Mouse (Mus musculus): Measurements from ENCODE around the gene Cntrob.
"Not testable (repeated sequence)": the region's sequence is repeated elsewhere in the genome, so short reads cannot be mapped to it uniquely, and the experiment has no call there.

Cntrob gene

GRCm38 (mm10) chr11:69340161-69341131 is 16.9 kb upstream of the Cntrob start, which contains the start of gene Rnf227:
Gene Rnf227 (plus strand): TSS chr11:69340461.
- peak; percentile 74 to 87 for DNase-seq

GRCm38 (mm10) chr11:69334796-69335195 is 11.2 kb upstream of the Cntrob start:
- DNase-seq: no peak

- DNase-seq: no peak
These were observed 10.3 kb upstream of the Cntrob start for GRCm38 (mm10) chr11:69333922-69334321.

- DNase-seq: no peak
These were observed 9.2 kb upstream of the Cntrob start for GRCm38 (mm10) chr11:69332713-69333253.

GRCm38 (mm10) chr11:69331929-69332405 is 8.4 kb upstream of the Cntrob start:
- DNase-seq: peak; percentile 82 to 84

DNA sequence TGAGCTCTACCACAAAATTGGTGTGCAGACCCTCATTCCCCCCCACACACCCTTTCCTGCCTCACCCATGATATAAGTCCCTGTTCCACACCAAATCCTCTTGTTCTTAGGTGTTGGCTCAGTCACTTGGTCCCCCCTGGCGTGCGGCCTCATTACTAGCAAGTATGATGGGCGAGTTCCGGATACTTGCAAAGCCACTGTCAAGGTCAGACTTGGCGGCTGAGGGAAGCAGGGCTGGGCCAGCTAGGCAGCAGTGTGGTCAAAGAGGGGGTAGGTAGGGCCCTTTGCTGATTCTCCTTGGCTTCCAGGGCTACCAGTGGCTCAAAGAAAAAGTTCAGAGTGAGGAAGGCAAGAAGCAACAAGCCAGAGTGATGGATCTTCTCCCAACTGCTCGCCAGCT is 7.6 kb upstream of the Cntrob start:
- no peak for DNase-seq

DNA sequence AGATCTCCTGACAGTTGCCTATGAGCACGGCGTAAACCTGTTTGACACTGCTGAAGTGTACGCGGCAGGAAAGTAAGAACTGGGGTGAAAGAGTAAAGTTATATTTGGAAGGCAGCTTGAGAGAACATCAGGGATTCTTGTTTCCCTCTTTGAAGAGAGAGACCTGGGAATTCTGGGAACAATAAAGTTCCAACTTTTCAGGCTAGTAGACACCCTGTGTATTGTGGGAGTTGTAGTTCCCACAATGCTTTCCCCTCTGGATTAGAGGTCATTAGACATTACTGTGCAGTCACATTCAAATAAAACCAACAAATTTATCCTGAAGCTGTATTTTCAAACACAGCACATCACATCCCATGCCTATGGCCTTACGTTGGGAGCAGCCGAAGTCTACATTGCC is 4.9 kb upstream of the Cntrob start:
- no peak for DNase-seq

DNA sequence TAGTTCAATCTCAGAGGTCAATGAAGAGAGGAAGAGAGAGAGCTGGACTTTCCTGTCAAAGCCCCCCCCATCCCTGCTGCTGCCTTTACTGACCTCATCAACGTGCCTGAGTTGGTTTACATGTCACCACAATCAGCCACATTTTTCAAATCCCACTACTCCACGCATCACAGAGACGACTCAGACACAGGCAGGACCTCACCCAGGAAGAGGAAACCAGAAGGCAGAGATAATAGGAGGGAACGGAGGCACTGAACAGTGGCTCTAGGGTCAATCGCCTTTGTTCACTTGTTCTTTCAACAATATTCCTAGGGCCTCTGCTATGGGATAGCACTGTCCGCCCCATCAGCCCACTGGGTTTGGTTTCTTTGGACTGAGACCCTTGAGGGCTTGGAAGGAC is 4.1 kb upstream of the Cntrob start:
- DNase-seq: no peak

DNA sequence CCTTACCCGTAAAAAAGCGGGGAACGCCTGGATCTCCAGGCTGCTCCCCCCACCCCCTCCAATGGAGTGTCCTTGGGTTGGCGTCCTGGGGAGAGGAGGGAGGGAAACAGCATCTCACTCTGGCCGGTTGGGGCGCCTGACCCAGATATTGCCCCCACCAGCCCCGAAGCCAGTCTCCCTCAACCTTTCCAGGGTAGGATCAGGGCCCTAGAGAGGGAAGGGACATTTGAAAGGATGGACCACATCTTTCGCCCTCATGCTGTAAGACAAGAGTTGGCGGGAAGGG is 3.5 kb upstream of the Cntrob start:
- DNase-seq: no peak

DNA sequence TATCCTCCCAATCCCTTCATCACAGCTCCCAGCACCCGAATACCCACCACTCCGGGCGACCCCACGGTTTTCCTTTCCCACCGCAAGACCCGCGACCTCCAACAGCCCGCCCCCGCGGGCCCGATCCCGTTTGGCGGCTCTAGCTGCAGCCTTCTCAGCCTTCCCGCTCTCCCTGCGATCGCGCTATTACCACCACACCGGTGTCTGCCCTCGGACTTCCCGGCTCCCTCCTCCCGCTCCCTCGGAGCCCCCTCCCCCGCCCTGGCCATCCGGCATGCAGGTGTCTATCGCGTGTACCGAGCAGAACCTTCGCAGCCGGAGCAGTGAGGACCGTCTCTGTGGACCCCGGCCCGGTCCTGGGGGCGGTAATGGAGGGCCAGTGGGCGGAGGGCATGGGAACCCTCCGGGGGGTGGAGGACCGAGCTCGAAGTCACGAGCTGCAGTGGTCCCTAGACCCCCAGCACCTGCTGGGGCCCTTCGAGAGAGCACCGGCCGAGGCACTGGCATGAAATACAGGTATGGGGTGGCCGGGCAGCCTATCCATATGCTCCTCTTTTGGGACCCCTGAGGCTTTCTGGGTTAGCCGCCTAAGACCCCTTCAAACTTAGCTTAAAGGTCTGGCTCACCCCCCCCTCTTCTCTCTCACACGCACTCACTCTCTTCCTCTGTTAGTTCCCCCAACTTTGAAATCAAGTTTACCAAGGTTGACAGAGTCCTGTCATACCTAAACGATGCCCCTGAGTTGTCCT is 3.0 kb upstream of the Cntrob start:
- DNase-seq: no peak

GRCm38 (mm10) chr11:69325628-69326407 is 2.2 kb upstream of the Cntrob start, which contains the start of gene Kcnab3:
Gene Kcnab3 (plus strand): TSS chr11:69326258.
- peak; percentile 89 to 91 for DNase-seq

DNA sequence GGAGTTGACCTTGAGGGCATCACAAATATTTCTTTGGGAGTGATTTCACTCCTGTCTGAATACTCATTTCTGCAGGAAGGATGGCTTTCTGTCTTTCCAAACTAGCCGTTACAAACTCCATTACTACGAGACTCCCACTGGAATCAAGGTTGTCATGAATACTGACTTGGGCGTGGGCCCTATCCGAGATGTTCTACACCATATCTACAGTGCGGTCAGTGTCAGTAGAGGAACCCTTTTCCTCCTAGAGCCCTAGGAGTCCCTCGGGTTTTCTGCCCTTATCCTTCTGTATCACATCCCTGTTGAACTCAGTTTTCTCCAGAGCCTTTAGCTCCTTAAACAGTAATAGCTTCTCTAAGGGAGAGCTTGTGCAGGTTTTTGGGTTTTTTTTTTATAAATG is 1.2 kb upstream of the Cntrob start:
- DNase-seq: no peak

GRCm38 (mm10) chr11:69322693-69323471 is 693 bp downstream of the Cntrob start:
- peak in 1 of 2 experiments; percentile 18 for DNase-seq

DNA sequence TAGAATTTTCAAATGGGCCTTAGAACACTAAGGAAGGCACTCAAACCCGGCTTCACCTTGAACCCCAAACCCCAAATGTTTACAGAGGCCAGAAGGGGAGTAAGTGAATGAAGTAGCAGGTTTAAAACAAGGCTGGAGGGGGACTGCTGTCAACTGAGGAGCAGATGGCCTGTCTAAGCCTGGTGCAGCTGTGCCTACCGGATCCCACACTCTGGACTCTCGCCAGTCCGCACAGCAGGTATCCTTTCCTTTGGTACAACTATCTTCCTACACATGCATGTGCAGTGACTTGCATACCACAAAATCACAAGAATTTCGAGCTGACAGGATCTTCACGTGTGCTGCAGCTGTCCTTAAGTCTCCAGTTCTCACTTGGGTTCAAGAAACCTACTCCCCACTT is 1.6 kb downstream of the Cntrob start:
- DNase-seq: no peak

GRCm38 (mm10) chr11:69321580-69321979 is 2.0 kb downstream of the Cntrob start:
- no peak for DNase-seq

DNA sequence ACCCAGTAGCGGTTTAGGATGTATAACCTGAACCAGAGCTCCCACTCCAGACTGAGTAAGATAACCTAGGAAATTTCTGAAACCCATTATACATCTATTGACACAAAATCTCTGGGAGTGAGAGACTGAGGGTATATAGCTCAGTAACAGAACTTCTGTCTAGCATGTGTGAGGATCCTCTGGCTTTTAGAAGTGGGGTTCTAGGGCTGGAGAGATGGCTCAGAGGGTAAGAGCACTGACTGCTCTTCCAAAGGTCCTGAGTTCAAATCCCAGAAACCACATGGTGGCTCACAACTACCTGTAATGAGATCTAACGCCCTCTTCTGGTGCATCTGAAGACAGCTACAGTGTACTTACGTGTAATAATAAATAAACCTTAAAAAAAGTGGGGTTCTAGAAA is 5.6 kb downstream of the Cntrob start:
- not testable (repeated sequence) for DNase-seq

- DNase-seq: no peak
These were observed 7.2 kb downstream of the Cntrob start for GRCm38 (mm10) chr11:69316361-69316760.

DNA sequence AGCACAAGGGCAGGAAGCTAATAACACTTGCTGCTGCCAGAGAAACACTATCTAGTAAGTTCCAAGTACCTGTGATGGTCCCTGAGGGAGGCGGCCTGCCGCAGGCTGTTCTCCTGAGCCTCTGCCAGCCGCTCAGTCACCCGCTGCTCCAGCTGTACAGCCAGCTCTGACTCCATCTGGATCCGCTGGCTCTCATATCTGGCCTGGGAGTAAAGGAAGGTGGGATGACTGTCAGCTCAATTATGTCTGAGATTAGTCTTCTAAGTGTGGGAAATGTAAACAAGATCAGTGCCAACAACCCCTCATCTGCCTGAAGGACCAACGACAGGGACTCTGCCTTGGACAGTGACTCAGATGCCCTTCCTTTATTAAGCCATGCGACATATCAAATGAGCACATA is 12.3 kb downstream of the Cntrob start:
- DNase-seq: no peak

DNA sequence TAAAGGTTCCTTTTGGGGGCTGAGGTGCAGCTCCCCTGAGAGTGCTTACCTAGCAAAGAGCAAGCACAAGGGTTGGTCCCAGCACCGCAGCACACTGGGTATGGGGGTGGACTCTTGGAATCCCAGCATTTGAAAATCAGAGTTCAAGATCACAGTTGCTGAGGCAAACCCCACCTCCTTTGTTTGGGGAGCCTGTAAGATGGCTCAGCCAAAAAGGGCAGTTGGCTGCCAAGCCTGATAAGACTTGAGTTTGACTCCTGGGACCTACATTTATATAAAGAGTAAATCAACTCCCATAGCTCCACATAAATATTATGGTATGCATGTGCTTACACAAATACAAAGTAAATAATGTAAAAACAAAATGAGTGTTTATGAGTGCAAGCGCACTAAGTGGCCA is 17.5 kb downstream of the Cntrob start:
- no peak for DNase-seq

- DNase-seq: no peak
These were observed 18.3 kb downstream of the Cntrob start for GRCm38 (mm10) chr11:69305291-69305690.

GRCm38 (mm10) chr11:69302817-69303216 is 20.8 kb downstream of the Cntrob start:
- DNase-seq: no peak

DNA sequence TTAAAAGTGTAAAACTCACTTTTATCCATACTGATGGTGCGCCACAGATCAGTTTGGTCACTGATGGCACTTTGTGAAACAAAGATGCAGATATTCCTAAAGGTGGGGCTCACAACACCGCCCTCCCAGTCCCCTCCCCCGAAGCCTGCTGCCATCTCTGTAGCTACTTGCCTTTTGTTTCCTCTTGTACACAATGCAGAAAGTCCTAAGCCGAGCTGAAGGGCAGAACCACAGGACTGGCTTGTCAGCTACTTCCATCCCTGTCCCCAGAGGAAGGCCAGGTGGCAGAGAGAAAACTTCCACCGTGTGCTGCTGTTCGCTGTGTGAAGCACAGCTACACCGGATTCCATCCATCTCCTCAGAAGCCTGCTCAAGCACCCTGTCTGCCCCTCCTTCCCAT is 25.3 kb downstream of the Cntrob start:
- no peak for DNase-seq

All from lung, postnatal 4 days (tissue).